Mouse (Mus musculus): ENCODE data around the gene 2210017I01Rik. TPM values are rescaled to one million over a fixed set of nuclear protein-coding genes. Genes with fewer than 3 reads are reported as not detected.
A peak's percentile ranks its signal among the peaks of the same experiment; 100 is the strongest.

Gene 2210017I01Rik
- polyA plus RNA-seq, 1 experiment from 2014 or later: not detected

- H3K27ac ChIP-seq (ENCODE audit: low read depth, low read length): no peak within 1 kb of the TSS
- H3K4me3 ChIP-seq (ENCODE audit: low read length): no peak within 1 kb of the TSS
- no peaks in the 10 kb centered on the region for H3K27me3 ChIP-seq (ENCODE audit: control insufficient read depth, insufficient read depth, low read length)
- no peaks in the 10 kb centered on the region for H3K9me3 ChIP-seq (ENCODE audit: control insufficient read depth, low read length)
- whole genome bisulfite sequencing: 71% methylated on average over 1 of the region's 1 CpGs
- no peak within 1 kb of the TSS for H3K4me2 ChIP-seq (replicated peaks; ENCODE audit: low read depth, low read length)
- no peak within 1 kb of the TSS for H3K9ac ChIP-seq (ENCODE audit: low read depth, low read length)
- H3K4me1 ChIP-seq (ENCODE audit: control insufficient read depth, insufficient read depth, low read length): peaks cover 17% of the 10 kb centered on the region
- 0 out of 2 replicates have a peak, but pooled peaks have one; percentile 29 for ATAC-seq (ENCODE audit: low FRiP score, low TSS enrichment)
- H3K36me3 ChIP-seq (ENCODE audit: control insufficient read depth, insufficient read depth, low read length): no peaks in the 10 kb centered on the region
Measured at GRCm38 (mm10) chr3:92573449-92574041, 33.7 kb downstream of the 2210017I01Rik start, which contains the start of gene Ivl. Gene Ivl, minus strand, starts transcription at chr3:92573735.

DNA sequence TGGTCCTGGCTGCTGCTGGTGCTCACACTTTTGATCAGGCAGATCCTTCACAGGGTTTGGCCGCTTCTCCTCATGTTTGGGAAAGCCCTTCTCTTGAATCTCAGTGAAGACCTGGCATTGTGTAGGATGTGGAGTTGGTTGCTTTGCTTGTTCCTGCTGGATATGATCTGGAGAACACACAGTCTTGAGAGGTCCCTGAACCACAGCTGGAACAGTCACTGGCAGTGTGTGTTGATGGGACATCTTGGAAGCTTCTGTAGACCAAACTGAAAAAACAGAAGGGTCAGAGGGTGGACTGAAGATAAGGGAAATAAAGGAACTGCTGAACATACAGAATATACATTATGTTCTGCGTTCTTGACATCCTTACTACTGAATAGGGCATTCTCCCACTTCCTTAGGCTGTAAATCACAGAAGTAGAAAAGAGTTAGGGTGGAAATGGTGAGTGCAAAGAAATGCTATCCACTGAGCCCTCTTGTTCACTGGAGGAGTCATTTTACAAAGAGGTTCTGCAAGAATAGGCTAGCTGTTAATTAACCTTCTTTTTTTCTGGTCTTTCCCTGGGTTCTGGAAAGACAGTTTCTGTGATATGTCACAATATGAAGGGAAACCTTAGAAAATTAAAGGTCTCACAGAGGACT is 34.7 kb downstream of the 2210017I01Rik start:
- ATAC-seq (ENCODE audit: low FRiP score, low TSS enrichment): peak; percentile 82; the same call in 1 of the 2 replicates
- Histone ChIP-seq H3K9ac (ENCODE audit: low read depth, low read length) (no peak overlapping the region), H3K27ac (ENCODE audit: low read depth, low read length) (no peak overlapping the region), H3K4me3 (ENCODE audit: low read length) (no peak overlapping the region), H3K4me1 (ENCODE audit: control insufficient read depth, insufficient read depth, low read length) (peaks cover 17% of the 10 kb centered on the region), H3K9me3 (ENCODE audit: control insufficient read depth, low read length) (no peaks in the 10 kb centered on the region), H3K36me3 (ENCODE audit: control insufficient read depth, insufficient read depth, low read length) (no peaks in the 10 kb centered on the region), H3K27me3 (ENCODE audit: control insufficient read depth, insufficient read depth, low read length) (no peaks in the 10 kb centered on the region), H3K4me2 (replicated peaks; ENCODE audit: low read depth, low read length) (no peak overlapping the region)
- 28% methylated on average over 2 of the region's 2 CpGs for WGBS

- H3K9me3 ChIP-seq (ENCODE audit: control insufficient read depth, low read length): no peaks in the 10 kb centered on the region
- no peak overlapping the region for H3K4me3 ChIP-seq (ENCODE audit: low read length)
- no peak for ATAC-seq (ENCODE audit: low FRiP score, low TSS enrichment)
- H3K27ac ChIP-seq (ENCODE audit: low read depth, low read length): no peak overlapping the region
- peaks cover 17% of the 10 kb centered on the region for H3K4me1 ChIP-seq (ENCODE audit: control insufficient read depth, insufficient read depth, low read length)
- H3K36me3 ChIP-seq (ENCODE audit: control insufficient read depth, insufficient read depth, low read length): no peaks in the 10 kb centered on the region
- H3K4me2 ChIP-seq (replicated peaks; ENCODE audit: low read depth, low read length): no peak overlapping the region
- no peak overlapping the region for H3K9ac ChIP-seq (ENCODE audit: low read depth, low read length)
- H3K27me3 ChIP-seq (ENCODE audit: control insufficient read depth, insufficient read depth, low read length): no peaks in the 10 kb centered on the region
- 89% methylated on average over 2 of the region's 2 CpGs for WGBS
Measured at GRCm38 (mm10) chr3:92568752-92569151, 38.5 kb downstream of the 2210017I01Rik start.

DNA sequence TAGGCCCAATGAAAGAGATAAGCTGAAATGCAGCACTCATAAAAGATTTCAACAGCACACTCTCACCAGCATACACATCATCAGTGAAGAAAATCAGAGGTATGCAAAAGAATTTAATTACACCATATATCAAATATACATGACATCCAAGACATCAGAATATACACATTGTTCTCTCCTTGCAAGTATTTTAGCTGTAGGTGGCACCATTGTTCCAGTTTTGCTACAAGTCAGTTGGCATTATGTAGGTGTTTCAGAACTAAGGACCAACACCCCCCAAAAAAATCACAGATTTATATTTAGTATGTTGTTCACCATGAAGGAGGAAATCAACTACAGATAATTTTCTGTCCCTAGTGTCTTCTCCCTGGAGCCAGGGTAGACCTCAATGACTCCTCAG is 41.9 kb downstream of the 2210017I01Rik start:
- ATAC-seq (ENCODE audit: low FRiP score, low TSS enrichment): no peak
- Histone ChIP-seq H3K27ac (ENCODE audit: low read depth, low read length) (no peak overlapping the region), H3K9ac (ENCODE audit: low read depth, low read length) (no peak overlapping the region), H3K4me2 (replicated peaks; ENCODE audit: low read depth, low read length) (no peak overlapping the region), H3K9me3 (ENCODE audit: control insufficient read depth, low read length) (no peaks in the 10 kb centered on the region), H3K4me3 (ENCODE audit: low read length) (no peak overlapping the region), H3K36me3 (ENCODE audit: control insufficient read depth, insufficient read depth, low read length) (no peaks in the 10 kb centered on the region), H3K4me1 (ENCODE audit: control insufficient read depth, insufficient read depth, low read length) (no peaks in the 10 kb centered on the region), H3K27me3 (ENCODE audit: control insufficient read depth, insufficient read depth, low read length) (no peaks in the 10 kb centered on the region)

Other genes starting within 250 kb of the 2210017I01Rik start
- 14.5 and 17.1 TPM in 2 replicates for gene Sprr2f, start 242.3 kb downstream of the 2210017I01Rik start, polyA plus RNA-seq (2014; fragmentation: Nextera tagmentation; extraction: Ambion mirVana)
- gene Sprr2h, start 221.8 kb downstream of the 2210017I01Rik start, polyA plus RNA-seq (2014; fragmentation: Nextera tagmentation; extraction: Ambion mirVana): not detected in 2 replicates
- gene Sprr2i, start 199.5 kb downstream of the 2210017I01Rik start, polyA plus RNA-seq (2014; fragmentation: Nextera tagmentation; extraction: Ambion mirVana): not detected in 2 replicates
- gene Sprr2j-ps, start 189.4 kb downstream of the 2210017I01Rik start, polyA plus RNA-seq (2014; fragmentation: Nextera tagmentation; extraction: Ambion mirVana): not detected in 2 replicates
- gene Gm9774, start 178.1 kb downstream of the 2210017I01Rik start, polyA plus RNA-seq (2014; fragmentation: Nextera tagmentation; extraction: Ambion mirVana): 6.9 and 7.1 TPM in 2 replicates
- gene Sprr2k, start 174.9 kb downstream of the 2210017I01Rik start, polyA plus RNA-seq (2014; fragmentation: Nextera tagmentation; extraction: Ambion mirVana): not detected in 2 replicates
- not detected in 2 replicates for gene Sprr1b, start 168.7 kb downstream of the 2210017I01Rik start, polyA plus RNA-seq (2014; fragmentation: Nextera tagmentation; extraction: Ambion mirVana)
- gene Sprr3, start 148.8 kb downstream of the 2210017I01Rik start, polyA plus RNA-seq (2014; fragmentation: Nextera tagmentation; extraction: Ambion mirVana): not detected in 2 replicates
- gene Sprr1a, start 121.6 kb downstream of the 2210017I01Rik start, polyA plus RNA-seq (2014; fragmentation: Nextera tagmentation; extraction: Ambion mirVana): 8.1 and 8.4 TPM in 2 replicates
- not detected in 2 replicates for gene Sprr4, start 107.0 kb downstream of the 2210017I01Rik start, polyA plus RNA-seq (2014; fragmentation: Nextera tagmentation; extraction: Ambion mirVana)
- not detected in 2 replicates for gene 2310046K23Rik, start 73.0 kb downstream of the 2210017I01Rik start, polyA plus RNA-seq (2014; fragmentation: Nextera tagmentation; extraction: Ambion mirVana)
- 0.74 and 0.81 TPM in 2 replicates for gene Ivl, start 33.8 kb downstream of the 2210017I01Rik start, polyA plus RNA-seq (2014; fragmentation: Nextera tagmentation; extraction: Ambion mirVana)
- not detected in 2 replicates for gene Smcp, start 18.5 kb downstream of the 2210017I01Rik start, polyA plus RNA-seq (2014; fragmentation: Nextera tagmentation; extraction: Ambion mirVana)
- gene Lce6a, start 14.2 kb upstream of the 2210017I01Rik start, polyA plus RNA-seq (2014; fragmentation: Nextera tagmentation; extraction: Ambion mirVana): not detected in 2 replicates
- gene Lce1a1, start 40.8 kb upstream of the 2210017I01Rik start, polyA plus RNA-seq (2014; fragmentation: Nextera tagmentation; extraction: Ambion mirVana): not detected in 2 replicates
- not detected in 2 replicates for gene Lce1b, start 49.4 kb upstream of the 2210017I01Rik start, polyA plus RNA-seq (2014; fragmentation: Nextera tagmentation; extraction: Ambion mirVana)
- not detected in 2 replicates for gene Lce1a2, start 62.8 kb upstream of the 2210017I01Rik start, polyA plus RNA-seq (2014; fragmentation: Nextera tagmentation; extraction: Ambion mirVana)
- gene Lce1c, start 71.8 kb upstream of the 2210017I01Rik start, polyA plus RNA-seq (2014; fragmentation: Nextera tagmentation; extraction: Ambion mirVana): not detected in 2 replicates
- gene Lce1d, start 79.7 kb upstream of the 2210017I01Rik start, polyA plus RNA-seq (2014; fragmentation: Nextera tagmentation; extraction: Ambion mirVana): not detected in 2 replicates
- not detected in 2 replicates for gene Lce1e, start 101.6 kb upstream of the 2210017I01Rik start, polyA plus RNA-seq (2014; fragmentation: Nextera tagmentation; extraction: Ambion mirVana)
- not detected in 2 replicates for gene Lce1f, start 112.9 kb upstream of the 2210017I01Rik start, polyA plus RNA-seq (2014; fragmentation: Nextera tagmentation; extraction: Ambion mirVana)
- gene Gm38119, start 131.6 kb upstream of the 2210017I01Rik start, polyA plus RNA-seq (2014; fragmentation: Nextera tagmentation; extraction: Ambion mirVana): not detected in 2 replicates
- gene Lce1g, start 144.8 kb upstream of the 2210017I01Rik start, polyA plus RNA-seq (2014; fragmentation: Nextera tagmentation; extraction: Ambion mirVana): not detected in 2 replicates
- not detected in 2 replicates for gene Lce1h, start 157.6 kb upstream of the 2210017I01Rik start, polyA plus RNA-seq (2014; fragmentation: Nextera tagmentation; extraction: Ambion mirVana)
- not detected in 2 replicates for gene Lce1i, start 171.4 kb upstream of the 2210017I01Rik start, polyA plus RNA-seq (2014; fragmentation: Nextera tagmentation; extraction: Ambion mirVana)
- gene Lce1j, start 183.0 kb upstream of the 2210017I01Rik start, polyA plus RNA-seq (2014; fragmentation: Nextera tagmentation; extraction: Ambion mirVana): not detected in 2 replicates
- gene Lce1k, start 200.4 kb upstream of the 2210017I01Rik start, polyA plus RNA-seq (2014; fragmentation: Nextera tagmentation; extraction: Ambion mirVana): not detected in 2 replicates
- gene Kprp, start 219.8 kb upstream of the 2210017I01Rik start, polyA plus RNA-seq (2014; fragmentation: Nextera tagmentation; extraction: Ambion mirVana): not detected in 2 replicates
- gene Lce1l, start 243.8 kb upstream of the 2210017I01Rik start, polyA plus RNA-seq (2014; fragmentation: Nextera tagmentation; extraction: Ambion mirVana): not detected in 2 replicates

Data from kidney, embryonic 14.5 days (tissue).